Mouse (Mus musculus) cerebellum, adult 2 months (tissue): Measurements from ENCODE around the gene Fam173a.

ENCODE experiments used
- CTCF ChIP-seq: fragments of 200-500 bp; IDR thresholded peaks from 2 replicates; pipeline ENCODE4 v1.5.1; 2011; ENCODE audit warnings: low read depth, mild to moderate bottlenecking, control low read depth, low read length, moderate library complexity, borderline replicate concordance; ENCODE audit not compliant: insufficient read depth
- POLR2A ChIP-seq: fragments of 200-500 bp; IDR thresholded peaks from 2 replicates; pipeline ENCODE4 v1.6.1; 2011; ENCODE audit warnings: low read length, control low read depth, borderline replicate concordance; ENCODE audit not compliant: insufficient read depth

DNA sequence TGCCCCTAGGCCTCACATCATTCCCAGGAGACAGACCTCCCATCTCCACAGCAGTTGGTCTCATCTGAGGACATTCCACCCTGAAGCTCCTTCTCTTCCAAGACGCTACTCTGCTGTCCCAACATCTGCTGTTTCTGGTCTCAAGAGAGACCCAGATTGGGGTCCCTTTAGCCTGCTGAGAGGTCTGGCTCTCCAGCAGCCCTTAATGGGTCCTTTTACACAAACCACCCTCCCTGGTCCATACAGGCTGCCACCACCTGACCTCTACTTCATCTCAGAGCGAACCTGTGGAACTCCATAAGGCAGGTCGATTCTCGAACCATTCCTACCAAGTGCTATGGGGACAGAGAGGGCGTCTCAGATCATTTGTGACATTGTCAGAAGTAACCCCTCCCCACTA lies 15.3 kb upstream of the Fam173a start:
- TF ChIP-seq POLR2A (no peak), CTCF (no peak)
